Mouse (Mus musculus) liver, adult 2 months (tissue): ENCODE results near the gene Cabin1. TPM values are rescaled to one million over a fixed set of nuclear protein-coding genes. Genes with fewer than 3 reads are reported as not detected.

Experiments used
- DNase-seq: peaks from one replicate; pipeline ENCODE4 v3.0.0-alpha.2; 2011; ENCODE audit warnings: low read depth, low spot score; ENCODE audit errors: extremely low read depth
- H3K27ac ChIP-seq: fragments of 200-500 bp; replicated peaks from 2 replicates; pipeline ENCODE4 v1.5.1; 2012; ENCODE audit warnings: low read depth, mild to moderate bottlenecking, control low read depth, inconsistent platforms, low read length; ENCODE audit not compliant: insufficient read depth
- H3K27me3 ChIP-seq: fragments of 200-500 bp; 2 replicates; pipeline ENCODE4 v1.6.1; 2012; ENCODE audit warnings: mild to moderate bottlenecking, moderate library complexity, low read length, inconsistent platforms; ENCODE audit not compliant: control insufficient read depth, insufficient read depth
- H3K36me3 ChIP-seq: fragments of 200-500 bp; 2 replicates; pipeline ENCODE4 v1.6.1; 2012; ENCODE audit warnings: low read length, inconsistent platforms; ENCODE audit not compliant: control insufficient read depth, insufficient read depth
- H3K4me1 ChIP-seq: fragments of 200-500 bp; 2 replicates; pipeline ENCODE4 v1.6.1; 2011; ENCODE audit warnings: low read length; ENCODE audit not compliant: control insufficient read depth, insufficient read depth
- H3K4me3 ChIP-seq: fragments of 200-500 bp; 2 replicates; pipeline ENCODE4 v1.5.1; 2011; ENCODE audit warnings: low read depth, mild to moderate bottlenecking, control low read depth, low read length, moderate library complexity; ENCODE audit not compliant: insufficient read depth
- H3K79me2 ChIP-seq: fragments of 200-500 bp; 2 replicates; pipeline ENCODE4 v1.6.1; 2012; ENCODE audit warnings: inconsistent platforms, mild to moderate bottlenecking, low read length, moderate library complexity; ENCODE audit not compliant: control insufficient read depth, insufficient read depth
- H3K9ac ChIP-seq: fragments of 200-500 bp; 2 replicates; pipeline ENCODE4 v1.6.1; 2012; ENCODE audit warnings: low read depth, mild to moderate bottlenecking, control low read depth, inconsistent platforms, low read length
- CTCF ChIP-seq: fragments of 200-500 bp; IDR thresholded peaks from 2 replicates; pipeline ENCODE4 v1.5.1; 2011; ENCODE audit warnings: low read depth, low read length, control low read depth
- POLR2A ChIP-seq: fragments of 200-500 bp; IDR thresholded peaks from 2 replicates; pipeline ENCODE4 v1.6.1; 2011; ENCODE audit warnings: low read length, control low read depth; ENCODE audit not compliant: insufficient read depth; ENCODE audit errors: extremely low read depth
- WGBS: fragments of 180-500 bp; shearing (Covaris S2); methylation state at CpG from one replicate; pipeline ENCODE4 v1.1.7; 2018; 5-methylcytosine and 5-hydroxymethylcytosine counted together
- polyA plus RNA-seq: library from polyadenylated mRNA; depleted of rRNA; stranded (reverse); fragments of >200 nt; gene quantifications from 2 replicates; pipeline ENCODE4 v1.2.3, GENCODE M21; 2012; rRNA removed
- total RNA-seq: library from RNA; depleted of rRNA; stranded (reverse); fragments of >200 nt; gene quantifications from 2 replicates; pipeline ENCODE4 v1.2.3, GENCODE M21; 2014; rRNA removed

The Cabin1 gene
- total RNA-seq, result 7.8 and 12.7 TPM in 2 replicates
- polyA plus RNA-seq, result 7.7 and 10.1 TPM in 2 replicates

GRCm38 (mm10) chr10:75763682-75764518 is at the start of gene Cabin1:
Gene Cabin1 (minus strand): TSS chr10:75764341.
- WGBS, result under 1% methylated on average over 61 of the region's 61 CpGs
- no peaks in the 10 kb centered on the region for H3K27me3 ChIP-seq
- H3K79me2 ChIP-seq, result peaks cover 10% of the 10 kb centered on the region; the same call in 1 of the 2 replicates
- peak within 1 kb of the TSS; percentile 90 for H3K4me3 ChIP-seq
- peak; percentile 82 for TF ChIP-seq POLR2A
- no peak for TF ChIP-seq CTCF
- peaks cover 5% of the 10 kb centered on the region; the same call in 1 of the 2 replicates for H3K4me1 ChIP-seq
- H3K27ac ChIP-seq, result peak within 1 kb of the TSS; percentile 70
- peak within 1 kb of the TSS; percentile 88 for H3K9ac ChIP-seq
- peak; percentile 92 for DNase-seq
- no peaks in the 10 kb centered on the region; the same call in 1 of the 2 replicates for H3K36me3 ChIP-seq

- Histone ChIP-seq H3K4me1 (peaks cover 9% of the 10 kb centered on the region), H3K27ac (0 out of 2 replicates have a peak overlapping the region, but pooled peaks have one; percentile 25), H3K79me2 (no peaks in the 10 kb centered on the region), H3K27me3 (no peaks in the 10 kb centered on the region), H3K9ac (no peak overlapping the region), H3K36me3 (no peaks in the 10 kb centered on the region), H3K4me3 (no peak overlapping the region)
- peak; percentile 94 for DNase-seq
- 18% methylated on average over 2 of the region's 2 CpGs for WGBS
- TF ChIP-seq POLR2A (no peak), CTCF (no peak)
Observed at GRCm38 (mm10) chr10:75804217-75804616, 40.1 kb upstream of the Cabin1 start.

GRCm38 (mm10) chr10:75798176-75798696 is 34.1 kb upstream of the Cabin1 start, which contains the start of gene Gstt1:
Gene Gstt1 (minus strand): TSS chr10:75798584.
- no peak for TF ChIP-seq CTCF
- TF ChIP-seq POLR2A, result peak; percentile 81; the same call in 1 of the 2 replicates
- DNase-seq, result peak; percentile 75
- Histone ChIP-seq H3K36me3 (no peaks in the 10 kb centered on the region), H3K4me3 (peak within 1 kb of the TSS; percentile 52), H3K27ac (peak within 1 kb of the TSS; percentile 81), H3K27me3 (no peaks in the 10 kb centered on the region), H3K79me2 (peaks cover 12% of the 10 kb centered on the region; the same call in 1 of the 2 replicates), H3K9ac (peak within 1 kb of the TSS; percentile 75), H3K4me1 (peaks cover 20% of the 10 kb centered on the region)
- WGBS, result under 1% methylated on average over 18 of the region's 18 CpGs

- TF ChIP-seq POLR2A (0 out of 2 replicates have a peak, but pooled peaks have one; percentile 17), CTCF (0 out of 2 replicates have a peak, but pooled peaks have one; percentile 6)
- Histone ChIP-seq H3K4me3 (peak overlapping the region; percentile 52), H3K36me3 (no peaks in the 10 kb centered on the region), H3K9ac (peak overlapping the region; percentile 75), H3K79me2 (peaks cover 12% of the 10 kb centered on the region; the same call in 1 of the 2 replicates), H3K27me3 (no peaks in the 10 kb centered on the region), H3K4me1 (peaks cover 24% of the 10 kb centered on the region), H3K27ac (peak overlapping the region; percentile 81)
- peak; percentile 75 for DNase-seq
- WGBS, result 3% methylated on average over 12 of the region's 12 CpGs
Observed at GRCm38 (mm10) chr10:75797619-75798175, 33.6 kb upstream of the Cabin1 start.

GRCm38 (mm10) chr10:75796731-75797516 is 32.8 kb upstream of the Cabin1 start:
- H3K9ac ChIP-seq, result peak overlapping the region; percentile 71
- 25% methylated on average over 11 of the region's 11 CpGs for WGBS
- H3K27me3 ChIP-seq, result no peaks in the 10 kb centered on the region
- H3K4me3 ChIP-seq, result peak overlapping the region; percentile 52
- no peaks in the 10 kb centered on the region for H3K36me3 ChIP-seq
- peak overlapping the region; percentile 38 for H3K27ac ChIP-seq
- H3K79me2 ChIP-seq, result peaks cover 12% of the 10 kb centered on the region; the same call in 1 of the 2 replicates
- peaks cover 25% of the 10 kb centered on the region for H3K4me1 ChIP-seq
- DNase-seq, result no peak
- no peak for TF ChIP-seq POLR2A
- no peak for TF ChIP-seq CTCF
